Mouse (Mus musculus): ENCODE measurements around the gene Sfswap. TPM values are rescaled to one million over a fixed set of nuclear protein-coding genes. Genes with fewer than 3 reads are reported as not detected.

The Sfswap gene
- total RNA-seq, 1 experiment, result 69.5 TPM

GRCm38 (mm10) chr5:129521913-129522312, 20.9 kb downstream of the Sfswap start:
- peaks cover 31% of the 10 kb centered on the region for H3K36me3 ChIP-seq (ENCODE audit: control insufficient read depth, insufficient read depth, low read length, poor library complexity, severe bottlenecking)
- no peak overlapping the region for H3K9ac ChIP-seq (ENCODE audit: insufficient read depth, low read depth, low read length, poor library complexity, severe bottlenecking)
- no peak overlapping the region for H3K27ac ChIP-seq (ENCODE audit: insufficient read depth, low read depth, low read length, poor library complexity, severe bottlenecking)
- H3K4me3 ChIP-seq (ENCODE audit: insufficient read depth in 1 of 2, low read depth in 1 of 2, low read length in 2 of 2, poor library complexity in 1 of 2, severe bottlenecking in 1 of 2), result no peak overlapping the region
- no peak for DNase-seq (ENCODE audit: low read depth, low spot score)
- in situ Hi-C loops (cut with MboI; ENCODE audit: low sequenced_read_pairs in 2 of 2, unreplicated experiment in 2 of 2), result no loop called here
- H3K4me1 ChIP-seq (ENCODE audit: control insufficient read depth in 2 of 2, insufficient read depth in 2 of 2, low read length in 2 of 2, poor library complexity in 1 of 2), result no peaks in the 10 kb centered on the region
- H3K9me3 ChIP-seq (ENCODE audit: control insufficient read depth, insufficient read depth, low read depth, low read length), result no peaks in the 10 kb centered on the region
- TF ChIP-seq MAFK (IDR thresholded peaks at IDR 0.05; ENCODE audit: insufficient read depth, low read depth, low read length), result no peak
- TF ChIP-seq ZNF384 (IDR thresholded peaks at IDR 0.05; ENCODE audit: low read depth, low read length), result no peak
- TF ChIP-seq HCFC1 (IDR thresholded peaks at IDR 0.05; ENCODE audit: borderline replicate concordance, insufficient read depth, low read length), result no peak
- TF ChIP-seq CHD2 (IDR thresholded peaks at IDR 0.05; ENCODE audit: low read depth, low read length), result no peak
- TF ChIP-seq ZC3H11A (IDR thresholded peaks at IDR 0.05; ENCODE audit: borderline replicate concordance, low read depth, low read length), result no peak

- TF ChIP-seq CHD2 (IDR thresholded peaks at IDR 0.05; ENCODE audit: low read depth, low read length), result no peak
- no peak for TF ChIP-seq ZNF384 (IDR thresholded peaks at IDR 0.05; ENCODE audit: low read depth, low read length)
- no peak for TF ChIP-seq ZC3H11A (IDR thresholded peaks at IDR 0.05; ENCODE audit: borderline replicate concordance, low read depth, low read length)
- TF ChIP-seq HCFC1 (IDR thresholded peaks at IDR 0.05; ENCODE audit: borderline replicate concordance, insufficient read depth, low read length), result no peak
- TF ChIP-seq MAFK (IDR thresholded peaks at IDR 0.05; ENCODE audit: insufficient read depth, low read depth, low read length), result no peak
- no peak overlapping the region for H3K4me3 ChIP-seq (ENCODE audit: insufficient read depth in 1 of 2, low read depth in 1 of 2, low read length in 2 of 2, poor library complexity in 1 of 2, severe bottlenecking in 1 of 2)
- in situ Hi-C loops (cut with MboI; ENCODE audit: low sequenced_read_pairs in 2 of 2, unreplicated experiment in 2 of 2), result no loop called here
- no peak overlapping the region for H3K27ac ChIP-seq (ENCODE audit: insufficient read depth, low read depth, low read length, poor library complexity, severe bottlenecking)
- H3K4me1 ChIP-seq (ENCODE audit: control insufficient read depth in 2 of 2, insufficient read depth in 2 of 2, low read length in 2 of 2, poor library complexity in 1 of 2), result no peaks in the 10 kb centered on the region
- peaks cover 32% of the 10 kb centered on the region for H3K36me3 ChIP-seq (ENCODE audit: control insufficient read depth, insufficient read depth, low read length, poor library complexity, severe bottlenecking)
- H3K9me3 ChIP-seq (ENCODE audit: control insufficient read depth, insufficient read depth, low read depth, low read length), result no peaks in the 10 kb centered on the region
- no peak for DNase-seq (ENCODE audit: low read depth, low spot score)
- no peak overlapping the region for H3K9ac ChIP-seq (ENCODE audit: insufficient read depth, low read depth, low read length, poor library complexity, severe bottlenecking)
Observed at GRCm38 (mm10) chr5:129523166-129523565, 22.1 kb downstream of the Sfswap start.

GRCm38 (mm10) chr5:129524751-129525150, 23.7 kb downstream of the Sfswap start:
- TF ChIP-seq HCFC1 (IDR thresholded peaks at IDR 0.05; ENCODE audit: borderline replicate concordance, insufficient read depth, low read length) (no peak), MAFK (IDR thresholded peaks at IDR 0.05; ENCODE audit: insufficient read depth, low read depth, low read length) (no peak), ZC3H11A (IDR thresholded peaks at IDR 0.05; ENCODE audit: borderline replicate concordance, low read depth, low read length) (no peak), CHD2 (IDR thresholded peaks at IDR 0.05; ENCODE audit: low read depth, low read length) (no peak), ZNF384 (IDR thresholded peaks at IDR 0.05; ENCODE audit: low read depth, low read length) (no peak)
- in situ Hi-C loops (cut with MboI; ENCODE audit: low sequenced_read_pairs in 2 of 2, unreplicated experiment in 2 of 2), result no loop called here
- H3K36me3 ChIP-seq (ENCODE audit: control insufficient read depth, insufficient read depth, low read length, poor library complexity, severe bottlenecking), result peaks cover 25% of the 10 kb centered on the region

GRCm38 (mm10) chr5:129527162-129527561, 26.1 kb downstream of the Sfswap start:
- in situ Hi-C loops (cut with MboI; ENCODE audit: low sequenced_read_pairs in 2 of 2, unreplicated experiment in 2 of 2), result no loop called here

More at GRCm38 (mm10) chr5:129524751-129525150, 23.7 kb downstream of the Sfswap start:
- Histone ChIP-seq H3K4me1 (ENCODE audit: control insufficient read depth in 2 of 2, insufficient read depth in 2 of 2, low read length in 2 of 2, poor library complexity in 1 of 2) (no peaks in the 10 kb centered on the region), H3K27ac (ENCODE audit: insufficient read depth, low read depth, low read length, poor library complexity, severe bottlenecking) (no peak overlapping the region), H3K9ac (ENCODE audit: insufficient read depth, low read depth, low read length, poor library complexity, severe bottlenecking) (no peak overlapping the region), H3K4me3 (ENCODE audit: insufficient read depth in 1 of 2, low read depth in 1 of 2, low read length in 2 of 2, poor library complexity in 1 of 2, severe bottlenecking in 1 of 2) (no peak overlapping the region), H3K9me3 (ENCODE audit: control insufficient read depth, insufficient read depth, low read depth, low read length) (no peaks in the 10 kb centered on the region)
- DNase-seq (ENCODE audit: low read depth, low spot score), result no peak

More at GRCm38 (mm10) chr5:129527162-129527561, 26.1 kb downstream of the Sfswap start:
- H3K4me1 ChIP-seq (ENCODE audit: control insufficient read depth in 2 of 2, insufficient read depth in 2 of 2, low read length in 2 of 2, poor library complexity in 1 of 2), result no peaks in the 10 kb centered on the region
- peaks cover 17% of the 10 kb centered on the region; the same call in 1 of the 2 replicates for H3K36me3 ChIP-seq (ENCODE audit: control insufficient read depth, insufficient read depth, low read length, poor library complexity, severe bottlenecking)
- no peaks in the 10 kb centered on the region for H3K9me3 ChIP-seq (ENCODE audit: control insufficient read depth, insufficient read depth, low read depth, low read length)
- H3K9ac ChIP-seq (ENCODE audit: insufficient read depth, low read depth, low read length, poor library complexity, severe bottlenecking), result no peak overlapping the region
- TF ChIP-seq ZNF384 (IDR thresholded peaks at IDR 0.05; ENCODE audit: low read depth, low read length) (no peak), CHD2 (IDR thresholded peaks at IDR 0.05; ENCODE audit: low read depth, low read length) (no peak), ZC3H11A (IDR thresholded peaks at IDR 0.05; ENCODE audit: borderline replicate concordance, low read depth, low read length) (no peak), MAFK (IDR thresholded peaks at IDR 0.05; ENCODE audit: insufficient read depth, low read depth, low read length) (no peak), HCFC1 (IDR thresholded peaks at IDR 0.05; ENCODE audit: borderline replicate concordance, insufficient read depth, low read length) (no peak)
- H3K27ac ChIP-seq (ENCODE audit: insufficient read depth, low read depth, low read length, poor library complexity, severe bottlenecking), result no peak overlapping the region
- H3K4me3 ChIP-seq (ENCODE audit: insufficient read depth in 1 of 2, low read depth in 1 of 2, low read length in 2 of 2, poor library complexity in 1 of 2, severe bottlenecking in 1 of 2), result no peak overlapping the region
- DNase-seq (ENCODE audit: low read depth, low spot score), result no peak
